Comparison of ENCODE assay signal across 8 mouse cellular contexts in the genomic region with DNA sequence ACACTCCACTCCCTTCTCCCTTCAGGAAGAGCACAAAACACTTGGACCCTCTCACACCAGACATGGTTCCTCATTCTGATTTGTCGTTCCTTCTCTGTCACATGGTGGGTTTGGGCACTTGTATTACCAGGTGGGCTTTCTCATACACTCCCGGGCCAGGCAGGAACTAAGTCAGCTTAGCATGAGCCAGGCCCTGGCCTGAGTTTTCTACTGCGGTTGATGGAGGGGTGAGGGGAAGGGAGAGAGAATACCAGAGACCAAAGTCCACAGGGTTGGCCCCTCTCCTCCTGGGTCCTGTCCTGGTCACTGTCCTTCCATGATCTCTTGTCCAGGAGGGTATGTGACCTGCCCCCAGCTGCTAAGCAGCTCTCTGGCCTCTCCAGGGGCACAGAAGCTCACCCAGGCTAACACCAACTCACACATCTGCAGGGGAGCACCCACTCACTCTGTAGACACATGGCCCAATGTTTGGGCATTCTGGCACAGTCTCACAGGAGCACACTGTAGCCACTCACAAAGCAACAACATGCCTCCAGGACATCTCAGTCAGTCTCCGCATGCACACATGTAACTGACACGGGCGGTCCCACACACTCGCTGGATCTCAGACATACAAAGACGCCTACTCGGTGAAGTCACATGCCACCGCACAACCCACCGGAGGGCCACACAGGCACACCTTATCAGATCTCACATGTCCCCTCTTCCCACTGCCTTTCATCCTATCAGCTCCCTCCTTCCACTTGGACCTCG. TPM values are rescaled to one million over a fixed set of nuclear protein-coding genes. Genes with fewer than 3 reads are reported as not detected.
DNase-seq lines count a peak whose midpoint lies in the region; ATAC-seq lines count a peak whose summit lies in the region.

No protein-coding gene starts in this region.

- intact Hi-C loops in heart, postnatal 10 days (cut with DNase I), result loop anchor here (5.0 kb wide), 1 partner anchor 59 kb away; the partner anchor contains the start of gene P3h3

- DNase-seq in lung, postnatal 4 days, result no peak
- DNase-seq in embryo, embryonic 10.5 days (ENCODE audit: low spot score), result peak; percentile 50
- DNase-seq in heart, postnatal 10 days, result peak; percentile 38 to 43
- peak; percentile 74 to 78 for DNase-seq in layer of hippocampus, adult 8-10 months (ENCODE audit: low spot score in 2 of 2)
- DNase-seq in midbrain, embryonic 11.5 days (ENCODE audit: low spot score, missing footprints), result peak; percentile 92
- peak; percentile 41 for DNase-seq in thymus, postnatal 25 days
- no peak for DNase-seq in natural killer cell, adult 2 months (ENCODE audit: low spot score in 2 of 2)

- H3K36me3 ChIP-seq in lung, embryonic 16.5 days (ENCODE audit: control insufficient read depth, insufficient read depth, low read length), result peaks cover 22% of the 10 kb centered on the region
- peaks cover 8% of the 10 kb centered on the region; the same call in 1 of the 2 replicates for H3K36me3 ChIP-seq in midbrain, embryonic 11.5 days (ENCODE audit: control insufficient read depth, insufficient read depth, low read length)

- H3K27ac ChIP-seq in lung, embryonic 16.5 days (ENCODE audit: low read length), result peak overlapping the region; percentile 100
- peak overlapping the region; percentile 99 for H3K27ac ChIP-seq in midbrain, embryonic 11.5 days (ENCODE audit: low read depth, low read length)

- H3K4me3 ChIP-seq in lung, embryonic 16.5 days (ENCODE audit: low read length), result peak overlapping the region; percentile 95
- H3K4me3 ChIP-seq in midbrain, embryonic 11.5 days (ENCODE audit: low read depth, low read length), result peak overlapping the region; percentile 96

- no peak for ATAC-seq in lung, embryonic 16.5 days (ENCODE audit: low read depth)
- ATAC-seq in midbrain, embryonic 11.5 days (ENCODE audit: low FRiP score), result no peak

- H3K9me3 ChIP-seq in lung, embryonic 16.5 days (ENCODE audit: control insufficient read depth, low read length), result no peaks in the 10 kb centered on the region
- H3K9me3 ChIP-seq in midbrain, embryonic 11.5 days (ENCODE audit: control insufficient read depth, low read length), result no peaks in the 10 kb centered on the region

- peak overlapping the region; percentile 95 for H3K9ac ChIP-seq in lung, embryonic 16.5 days (ENCODE audit: low read length)
- H3K9ac ChIP-seq in midbrain, embryonic 11.5 days (ENCODE audit: low read length), result peak overlapping the region; percentile 97

- peak overlapping the region; percentile 92 for H3K4me2 ChIP-seq in lung, embryonic 16.5 days (ENCODE audit: low read depth, low read length)
- H3K4me2 ChIP-seq in midbrain, embryonic 11.5 days, result peak overlapping the region; percentile 97

- 4% methylated on average over 12 of the region's 12 CpGs for WGBS in lung, embryonic 16.5 days
- 4% methylated on average over 12 of the region's 12 CpGs for WGBS in midbrain, embryonic 11.5 days

- H3K27me3 ChIP-seq in lung, embryonic 16.5 days (ENCODE audit: control insufficient read depth, insufficient read depth, low read depth, low read length), result no peaks in the 10 kb centered on the region
- no peaks in the 10 kb centered on the region for H3K27me3 ChIP-seq in midbrain, embryonic 11.5 days (ENCODE audit: control insufficient read depth, insufficient read depth, low read length)

- H3K4me1 ChIP-seq in lung, embryonic 16.5 days (replicated peaks; ENCODE audit: control insufficient read depth, insufficient read depth, low read length), result peaks cover 33% of the 10 kb centered on the region
- H3K4me1 ChIP-seq in midbrain, embryonic 11.5 days (ENCODE audit: control insufficient read depth, insufficient read depth, low read length), result peaks cover 49% of the 10 kb centered on the region

RNA-seq across cellular contexts. Expression of gene Ptms, which starts 3.8 kb away (rescaled TPM):
- 341 and 346 TPM in 2 replicates for polyA plus RNA-seq in lung, embryonic 16.5 days (2015; fragmentation: Nextera tagmentation; extraction: Ambion mirVana)
- total RNA-seq in heart, postnatal 10 days (2021), result 100 to 1,000 TPM; 516 to 532 TPM
- total RNA-seq in layer of hippocampus, adult 8-10 months (2022), result 100 to 1,000 TPM; 881 to 936 (median 911) TPM
- polyA plus RNA-seq in midbrain, embryonic 11.5 days (2014; fragmentation: Nextera tagmentation; extraction: Ambion mirVana), result 258 and 288 TPM in 2 replicates

RNA-seq across cellular contexts. Expression of gene Lag3, which starts 4.6 kb away (rescaled TPM):
- polyA plus RNA-seq in lung, embryonic 16.5 days (2015; fragmentation: Nextera tagmentation; extraction: Ambion mirVana), result 1.2 TPM in 2 replicates
- under 1 TPM; 0.72 to 0.84 TPM for total RNA-seq in heart, postnatal 10 days (2021)
- total RNA-seq in layer of hippocampus, adult 8-10 months (2022), result 10 to 100 TPM in 2 of 4 experiments, 1 to 10 TPM in 2; 1.6 to 15.6 (median 8.5) TPM
- 0.88 and 2.4 TPM in 2 replicates for polyA plus RNA-seq in midbrain, embryonic 11.5 days (2014; fragmentation: Nextera tagmentation; extraction: Ambion mirVana)

RNA-seq across cellular contexts. Expression of gene Mlf2, which starts 15.1 kb away (rescaled TPM):
- 317 and 323 TPM in 2 replicates for polyA plus RNA-seq in lung, embryonic 16.5 days (2015; fragmentation: Nextera tagmentation; extraction: Ambion mirVana)
- total RNA-seq in heart, postnatal 10 days (2021), result 100 to 1,000 TPM; 231 to 236 TPM
- total RNA-seq in layer of hippocampus, adult 8-10 months (2022), result 100 to 1,000 TPM; 564 to 596 (median 590) TPM
- 430 and 435 TPM in 2 replicates for polyA plus RNA-seq in midbrain, embryonic 11.5 days (2014; fragmentation: Nextera tagmentation; extraction: Ambion mirVana)

RNA-seq across cellular contexts. Expression of gene Cd4, which starts 28.1 kb away (rescaled TPM):
- 0.13 and 0.44 TPM in 2 replicates for polyA plus RNA-seq in lung, embryonic 16.5 days (2015; fragmentation: Nextera tagmentation; extraction: Ambion mirVana)
- 1 to 10 TPM; 1.2 to 2.1 TPM for total RNA-seq in heart, postnatal 10 days (2021)
- total RNA-seq in layer of hippocampus, adult 8-10 months (2022), result under 1 TPM in 2 of 4 experiments, not detected in 2; 0.12 to 0.38 TPM
- polyA plus RNA-seq in midbrain, embryonic 11.5 days (2014; fragmentation: Nextera tagmentation; extraction: Ambion mirVana), result not detected in 2 replicates

RNA-seq across cellular contexts. Expression of gene Cops7a, which starts 49.2 kb away (rescaled TPM):
- 138 and 153 TPM in 2 replicates for polyA plus RNA-seq in lung, embryonic 16.5 days (2015; fragmentation: Nextera tagmentation; extraction: Ambion mirVana)
- total RNA-seq in heart, postnatal 10 days (2021), result 100 to 1,000 TPM; 102 to 108 TPM
- 100 to 1,000 TPM; 129 to 152 (median 145) TPM for total RNA-seq in layer of hippocampus, adult 8-10 months (2022)
- 105 and 112 TPM in 2 replicates for polyA plus RNA-seq in midbrain, embryonic 11.5 days (2014; fragmentation: Nextera tagmentation; extraction: Ambion mirVana)

Comparison
In these comparisons a context has a peak if more than half of its experiments do, and no peak if none do; other contexts are left out.
1. DNase-seq: peak in embryo, embryonic 10.5 days (single experiment), heart, postnatal 10 days (2 of 2), layer of hippocampus, adult 8-10 months (2 of 2), midbrain, embryonic 11.5 days (single experiment) and thymus, postnatal 25 days (single experiment); none in lung, postnatal 4 days (0 of 2) and natural killer cell, adult 2 months (0 of 2).